In genomic region chr11:115163568-115164150, GRCm38 (mm10) we compare ENCODE assay signal across 9 mouse cellular contexts. TPM values are rescaled to one million over a fixed set of nuclear protein-coding genes. Genes with fewer than 3 reads are reported as not detected.
DNase-seq lines count a peak whose midpoint lies in the region; ATAC-seq and TF ChIP-seq lines count a peak whose summit lies in the region.
"Had no signal": no experiment of that assay in that cellular context is flagged by ENCODE, and none has a peak within 500 bp of the region (broad histone marks: within the 10 kb centered on the region; RNA-seq: fewer than 3 reads in every experiment).

No protein-coding gene starts in this region.

- H3K9me3 ChIP-seq in ES-E14 (ENCODE audit: control insufficient read depth, insufficient read depth, low read depth, low read length), result no peaks in the 10 kb centered on the region
- no peaks in the 10 kb centered on the region for H3K9me3 ChIP-seq in intestine, postnatal 0 days (ENCODE audit: control insufficient read depth)
- H3K9me3 ChIP-seq in stomach, embryonic 15.5 days, result no peaks in the 10 kb centered on the region

- under 1% methylated on average over 47 of the region's 47 CpGs for WGBS in cerebellum, adult 2 months
- under 1% methylated on average over 43 of the region's 47 CpGs for WGBS in intestine, postnatal 0 days
- under 1% methylated on average over 47 of the region's 47 CpGs for WGBS in stomach, embryonic 15.5 days

- peak overlapping the region; percentile 82 for H3K9ac ChIP-seq in ES-E14 (ENCODE audit: insufficient read depth, low read depth, low read length, poor library complexity, severe bottlenecking)
- peak overlapping the region; percentile 77 for H3K9ac ChIP-seq in intestine, postnatal 0 days (ENCODE audit: low read depth, low read length)
- H3K9ac ChIP-seq in stomach, embryonic 15.5 days, result peak overlapping the region; percentile 65

- peak overlapping the region; percentile 83 for H3K4me3 ChIP-seq in cerebellum, adult 2 months (replicated peaks; ENCODE audit: insufficient read depth, low read depth, low read length)
- peak overlapping the region; percentile 82 to 87 for H3K4me3 ChIP-seq in ES-E14 (ENCODE audit: insufficient read depth in 1 of 2, low read depth in 1 of 2, low read length in 2 of 2, poor library complexity in 1 of 2, severe bottlenecking in 1 of 2)
- H3K4me3 ChIP-seq in embryonic fibroblast, embryonic 13.5 days (ENCODE audit: insufficient read depth, low read length), result peak overlapping the region; percentile 77
- H3K4me3 ChIP-seq in intestine, postnatal 0 days (ENCODE audit: low read depth, low read length), result peak overlapping the region; percentile 80
- peak overlapping the region; percentile 70 for H3K4me3 ChIP-seq in stomach, embryonic 15.5 days (replicated peaks)

- in situ Hi-C loops in ES-E14 (cut with MboI; ENCODE audit: low sequenced_read_pairs in 2 of 2, unreplicated experiment in 2 of 2), result no loop called here

- peak in 1 of 2 experiments; percentile 57 for DNase-seq in cerebellum, adult 2 months
- no peak for DNase-seq in cerebellum, adult 8-10 months
- no peak for DNase-seq in ES-E14 (ENCODE audit: low read depth, low spot score)
- peak; percentile 48 for DNase-seq in lung, postnatal 14 days
- no peak for DNase-seq in layer of hippocampus, adult 9-10 months (ENCODE audit: low spot score)

- no peaks in the 10 kb centered on the region for H3K27me3 ChIP-seq in cerebellum, adult 2 months (ENCODE audit: control insufficient read depth, insufficient read depth, low read length)
- H3K27me3 ChIP-seq in intestine, postnatal 0 days (replicated peaks; ENCODE audit: control insufficient read depth, insufficient read depth, low read length), result no peaks in the 10 kb centered on the region
- H3K27me3 ChIP-seq in stomach, embryonic 15.5 days (replicated peaks), result no peaks in the 10 kb centered on the region
- H3K27me3 ChIP-seq: Patski had no signal

- H3K4me1 ChIP-seq in cerebellum, adult 2 months (ENCODE audit: control insufficient read depth, insufficient read depth, low read length), result peaks cover 5% of the 10 kb centered on the region; the same call in 1 of the 2 replicates
- H3K4me1 ChIP-seq in ES-E14 (ENCODE audit: control insufficient read depth in 2 of 2, insufficient read depth in 2 of 2, low read length in 2 of 2, poor library complexity in 1 of 2), result peaks cover 6 to 21% of the 10 kb centered on the region in 2 experiments; a peak in 2 of 4 replicates
- H3K4me1 ChIP-seq in embryonic fibroblast, embryonic 13.5 days (ENCODE audit: control insufficient read depth, insufficient read depth, low read length), result no peaks in the 10 kb centered on the region
- H3K4me1 ChIP-seq in intestine, postnatal 0 days (replicated peaks; ENCODE audit: control insufficient read depth, insufficient read depth, low read length), result 0 out of 2 replicates have a peak, but pooled peaks cover 13% of the 10 kb centered on the region
- H3K4me1 ChIP-seq in stomach, embryonic 15.5 days, result peaks cover 40% of the 10 kb centered on the region

- peak overlapping the region; percentile 74 for H3K4me2 ChIP-seq in intestine, postnatal 0 days (replicated peaks; ENCODE audit: low read depth)
- peak overlapping the region; percentile 91 for H3K4me2 ChIP-seq in stomach, embryonic 15.5 days

- no peak for TF ChIP-seq POLR2A in cerebellum, adult 2 months (IDR thresholded peaks at IDR 0.05; ENCODE audit: borderline replicate concordance, insufficient read depth, low read length)
- no peak for TF ChIP-seq POLR2A in embryonic fibroblast, embryonic 13.5 days (IDR thresholded peaks at IDR 0.05; ENCODE audit: low read depth, low read length)

- H3K27ac ChIP-seq in cerebellum, adult 2 months (ENCODE audit: insufficient read depth, low read length), result peak overlapping the region; percentile 71
- no peak overlapping the region for H3K27ac ChIP-seq in ES-E14 (ENCODE audit: insufficient read depth, low read depth, low read length, poor library complexity, severe bottlenecking)
- H3K27ac ChIP-seq in embryonic fibroblast, embryonic 13.5 days (ENCODE audit: insufficient read depth, low read length), result peak overlapping the region; percentile 32; the same call in 1 of the 2 replicates
- H3K27ac ChIP-seq in intestine, postnatal 0 days (ENCODE audit: low read depth, low read length), result peak overlapping the region; percentile 89
- H3K27ac ChIP-seq in stomach, embryonic 15.5 days, result peak overlapping the region; percentile 75

- no peak for TF ChIP-seq CTCF in cerebellum, adult 2 months (IDR thresholded peaks at IDR 0.05; ENCODE audit: borderline replicate concordance, insufficient read depth, low read depth, low read length)
- peak; percentile 37; the same call in 1 of the 2 replicates for TF ChIP-seq CTCF in embryonic fibroblast, embryonic 13.5 days (IDR thresholded peaks at IDR 0.05; ENCODE audit: borderline replicate concordance, insufficient read depth, low read length)
- TF ChIP-seq CTCF in intestine, postnatal 0 days (IDR thresholded peaks at IDR 0.05; ENCODE audit: low read depth), result peak; percentile 50

- no peak for ATAC-seq in intestine, postnatal 0 days
- ATAC-seq in stomach, embryonic 15.5 days (ENCODE audit: insufficient read depth, low FRiP score, low read depth), result no peak

- H3K36me3 ChIP-seq in ES-E14 (ENCODE audit: control insufficient read depth, insufficient read depth, low read length, poor library complexity, severe bottlenecking), result peaks cover 15% of the 10 kb centered on the region; the same call in 1 of the 2 replicates
- peaks cover 5% of the 10 kb centered on the region; the same call in 1 of the 2 replicates for H3K36me3 ChIP-seq in intestine, postnatal 0 days (ENCODE audit: control insufficient read depth, insufficient read depth)
- no peaks in the 10 kb centered on the region for H3K36me3 ChIP-seq in stomach, embryonic 15.5 days

TF ChIP-seq in ES-E14, 5 proteins besides CTCF, POLR2A, EP300 and RAD21:
- TF ChIP-seq MAFK (IDR thresholded peaks at IDR 0.05; ENCODE audit: insufficient read depth, low read depth, low read length), result no peak
- TF ChIP-seq ZNF384 (IDR thresholded peaks at IDR 0.05; ENCODE audit: low read depth, low read length), result no peak
- no peak for TF ChIP-seq HCFC1 (IDR thresholded peaks at IDR 0.05; ENCODE audit: borderline replicate concordance, insufficient read depth, low read length)
- no peak for TF ChIP-seq CHD2 (IDR thresholded peaks at IDR 0.05; ENCODE audit: low read depth, low read length)
- no peak for TF ChIP-seq ZC3H11A (IDR thresholded peaks at IDR 0.05; ENCODE audit: borderline replicate concordance, low read depth, low read length)
TF ChIP-seq in ES-E14: peak in this region for 0.

RNA-seq across cellular contexts. Expression of gene Slc9a3r1, which starts 0.5 kb away (rescaled TPM):
- polyA plus RNA-seq in cerebellum, adult 2 months (2012; rRNA removed), result 87.2 and 87.9 TPM in 2 replicates
- total RNA-seq in ES-E14 (2012; rRNA removed), result 40.3 and 43.9 TPM in 2 replicates
- polyA plus RNA-seq in embryonic fibroblast, embryonic 13.5 days (2011; ENCODE audit: insufficient read length, low read depth, missing spikeins), result 22.3 and 23.4 TPM in 2 replicates
- 679 and 754 TPM in 2 replicates for polyA plus RNA-seq in intestine, postnatal 0 days (2015; fragmentation: Nextera tagmentation; extraction: Ambion mirVana)
- polyA plus RNA-seq in stomach, embryonic 15.5 days (2015; fragmentation: Nextera tagmentation; extraction: Ambion mirVana), result 142 and 144 TPM in 2 replicates

RNA-seq across cellular contexts. Expression of gene Tmem104, which starts 23.6 kb away (rescaled TPM):
- polyA plus RNA-seq in cerebellum, adult 2 months (2012; rRNA removed), result 12.5 and 13.3 TPM in 2 replicates
- 14.7 and 17.2 TPM in 2 replicates for total RNA-seq in ES-E14 (2012; rRNA removed)
- polyA plus RNA-seq in embryonic fibroblast, embryonic 13.5 days (2011; ENCODE audit: insufficient read length, low read depth, missing spikeins), result 11.6 and 13.3 TPM in 2 replicates
- 19.2 and 20.1 TPM in 2 replicates for polyA plus RNA-seq in intestine, postnatal 0 days (2015; fragmentation: Nextera tagmentation; extraction: Ambion mirVana)
- 9.3 and 11.5 TPM in 2 replicates for polyA plus RNA-seq in stomach, embryonic 15.5 days (2015; fragmentation: Nextera tagmentation; extraction: Ambion mirVana)

RNA-seq across cellular contexts. Expression of gene Nat9, which starts 24.0 kb away (rescaled TPM):
- 30.8 and 37.5 TPM in 2 replicates for polyA plus RNA-seq in cerebellum, adult 2 months (2012; rRNA removed)
- total RNA-seq in ES-E14 (2012; rRNA removed), result 16.9 and 19.3 TPM in 2 replicates
- polyA plus RNA-seq in embryonic fibroblast, embryonic 13.5 days (2011; ENCODE audit: insufficient read length, low read depth, missing spikeins), result 13.3 and 20.7 TPM in 2 replicates
- polyA plus RNA-seq in intestine, postnatal 0 days (2015; fragmentation: Nextera tagmentation; extraction: Ambion mirVana), result 35.0 and 35.7 TPM in 2 replicates
- 23.2 and 24.0 TPM in 2 replicates for polyA plus RNA-seq in stomach, embryonic 15.5 days (2015; fragmentation: Nextera tagmentation; extraction: Ambion mirVana)

RNA-seq across cellular contexts. Expression of gene Cd300lf, which starts 29.9 kb away (rescaled TPM):
- 0.57 and 0.72 TPM in 2 replicates for polyA plus RNA-seq in cerebellum, adult 2 months (2012; rRNA removed)
- total RNA-seq in ES-E14 (2012; rRNA removed), result 0.40 and 0.42 TPM in 2 replicates
- 0.81 TPM in 1 of 2 replicates, not detected in the other for polyA plus RNA-seq in embryonic fibroblast, embryonic 13.5 days (2011; ENCODE audit: insufficient read length, low read depth, missing spikeins)
- polyA plus RNA-seq in intestine, postnatal 0 days (2015; fragmentation: Nextera tagmentation; extraction: Ambion mirVana), result 1.1 and 1.3 TPM in 2 replicates
- 2.1 and 2.6 TPM in 2 replicates for polyA plus RNA-seq in stomach, embryonic 15.5 days (2015; fragmentation: Nextera tagmentation; extraction: Ambion mirVana)
- polyA plus RNA-seq: Patski had no signal
